ENCODE assay signal across 10 mouse cellular contexts in the genomic region with DNA sequence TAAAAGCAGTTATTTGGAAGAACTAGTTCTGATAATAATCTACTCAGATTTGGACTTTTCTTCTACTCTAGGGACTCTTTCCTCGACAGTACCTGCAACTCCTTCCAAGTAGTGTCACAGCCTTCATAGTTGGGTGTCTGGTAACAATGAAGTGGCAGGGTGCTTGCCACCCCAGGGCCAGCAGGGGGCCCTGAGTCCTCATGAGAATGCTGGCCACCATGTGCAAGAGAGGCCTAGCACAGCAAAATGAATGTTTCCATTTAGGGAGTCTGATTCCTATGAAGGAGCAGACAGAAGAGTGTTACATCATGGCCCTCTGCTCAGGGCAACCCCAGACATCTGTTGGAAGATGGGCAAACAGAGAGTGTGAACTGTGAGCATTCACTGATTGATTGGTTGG. TPM values are rescaled to one million over a fixed set of nuclear protein-coding genes. Genes with fewer than 3 reads are reported as not detected.
DNase-seq lines count a peak whose midpoint lies in the region; ATAC-seq and TF ChIP-seq lines count a peak whose summit lies in the region.
"Had no signal": no experiment of that assay in that cellular context is flagged by ENCODE, and none has a peak within 500 bp of the region (broad histone marks: within the 10 kb centered on the region; RNA-seq: fewer than 3 reads in every experiment).

No protein-coding gene starts in this region.

- WGBS in heart, adult 2 months, result 24% methylated on average over 1 of the region's 1 CpGs
- WGBS in heart, embryonic 11.5 days (ENCODE audit: insufficient replicate concordance), result 27% methylated on average over 1 of the region's 1 CpGs
- 47% methylated on average over 1 of the region's 1 CpGs for WGBS in embryonic facial prominence, embryonic 14.5 days

- no peak for TF ChIP-seq EP300 in heart, adult 2 months (IDR thresholded peaks at IDR 0.05; ENCODE audit: insufficient read depth, low read depth, low read length)

- H3K27ac ChIP-seq in heart, adult 2 months, result no peak overlapping the region
- H3K27ac ChIP-seq in heart, embryonic 11.5 days (ENCODE audit: low read depth, low read length), result no peak overlapping the region
- H3K27ac ChIP-seq in testis, adult 2 months (ENCODE audit: control insufficient read depth, insufficient read depth, low read depth, low read length), result no peak overlapping the region
- H3K27ac ChIP-seq in embryonic facial prominence, embryonic 14.5 days (replicated peaks; ENCODE audit: low read depth, low read length), result no peak overlapping the region
- H3K27ac ChIP-seq: heart, embryonic 15.5 days; limb, embryonic 12.5 days had no signal

- intact Hi-C loops in heart, adult 2 months (cut with DNase I), result no loop called here

- no peaks in the 10 kb centered on the region for H3K27me3 ChIP-seq in heart, adult 2 months (ENCODE audit: control insufficient read depth, insufficient read depth, low read length)
- no peaks in the 10 kb centered on the region for H3K27me3 ChIP-seq in heart, embryonic 11.5 days (ENCODE audit: control insufficient read depth, insufficient read depth, low read length)
- no peaks in the 10 kb centered on the region for H3K27me3 ChIP-seq in testis, adult 2 months (ENCODE audit: control insufficient read depth, insufficient read depth, low read length)
- H3K27me3 ChIP-seq in embryonic facial prominence, embryonic 14.5 days (replicated peaks; ENCODE audit: control insufficient read depth, insufficient read depth, low read length), result no peaks in the 10 kb centered on the region
- H3K27me3 ChIP-seq: heart, embryonic 15.5 days; limb, embryonic 12.5 days had no signal

- TF ChIP-seq POLR2A in heart, adult 2 months (IDR thresholded peaks at IDR 0.05; ENCODE audit: insufficient read depth, low read depth, low read length), result no peak
- no peak for TF ChIP-seq POLR2A in testis, adult 2 months (IDR thresholded peaks at IDR 0.05; ENCODE audit: control insufficient read depth, low read depth, low read length)

- DNase-seq in heart, adult 2 months, result no peak
- no peak for DNase-seq in testis, postnatal 14 days (ENCODE audit: low spot score)
- peak; percentile 61 for DNase-seq in embryonic facial prominence, embryonic 14.5 days (ENCODE audit: low spot score)
- DNase-seq in thymus, postnatal 14 days, result no peak
- DNase-seq in urinary bladder, adult 2 months (ENCODE audit: low spot score), result no peak

- TF ChIP-seq CTCF in heart, adult 2 months (IDR thresholded peaks at IDR 0.05), result peak; percentile 48
- TF ChIP-seq CTCF in testis, adult 2 months (IDR thresholded peaks at IDR 0.05; ENCODE audit: control insufficient read depth, insufficient read depth, insufficient replicate concordance, low read depth, low read length), result peak; percentile 36; the same call in 1 of the 2 replicates

- H3K9ac ChIP-seq in heart, adult 2 months (ENCODE audit: low read depth, low read length), result no peak overlapping the region
- no peak overlapping the region for H3K9ac ChIP-seq in heart, embryonic 11.5 days (ENCODE audit: low read depth, low read length)
- no peak overlapping the region for H3K9ac ChIP-seq in embryonic facial prominence, embryonic 14.5 days (ENCODE audit: low read depth, low read length)
- H3K9ac ChIP-seq: heart, embryonic 15.5 days; limb, embryonic 12.5 days had no signal

- ATAC-seq in heart, embryonic 11.5 days (replicated peaks; ENCODE audit: insufficient number of reproducible peaks, low FRiP score, low TSS enrichment), result no peak
- ATAC-seq in embryonic facial prominence, embryonic 14.5 days (ENCODE audit: low read depth), result no peak
- ATAC-seq in monocyte, adult 5-6 weeks (replicated peaks; ENCODE audit: insufficient number of reproducible peaks, low FRiP score, low TSS enrichment, poor library complexity, severe bottlenecking), result no peak

- no peaks in the 10 kb centered on the region for H3K36me3 ChIP-seq in heart, adult 2 months (ENCODE audit: control insufficient read depth, insufficient read depth, low read length)
- H3K36me3 ChIP-seq in heart, embryonic 11.5 days (ENCODE audit: control insufficient read depth, insufficient read depth, low read length), result no peaks in the 10 kb centered on the region
- H3K36me3 ChIP-seq in testis, adult 2 months (ENCODE audit: control insufficient read depth, insufficient read depth, low read length), result no peaks in the 10 kb centered on the region
- H3K36me3 ChIP-seq in embryonic facial prominence, embryonic 14.5 days (ENCODE audit: control insufficient read depth, insufficient read depth, low read length), result no peaks in the 10 kb centered on the region
- H3K36me3 ChIP-seq: heart, embryonic 15.5 days; limb, embryonic 12.5 days had no signal

- H3K79me2 ChIP-seq in heart, adult 2 months (replicated peaks; ENCODE audit: control insufficient read depth, insufficient read depth, low read length), result no peaks in the 10 kb centered on the region

- H3K9me3 ChIP-seq in heart, embryonic 11.5 days (replicated peaks; ENCODE audit: control insufficient read depth, low read length), result no peaks in the 10 kb centered on the region
- H3K9me3 ChIP-seq in embryonic facial prominence, embryonic 14.5 days (ENCODE audit: control insufficient read depth, low read length), result no peaks in the 10 kb centered on the region
- H3K9me3 ChIP-seq: heart, embryonic 15.5 days; limb, embryonic 12.5 days had no signal

- no peak overlapping the region for H3K4me3 ChIP-seq in heart, adult 2 months
- no peak overlapping the region for H3K4me3 ChIP-seq in heart, embryonic 11.5 days (ENCODE audit: low read depth, low read length)
- no peak overlapping the region for H3K4me3 ChIP-seq in testis, adult 2 months (ENCODE audit: control insufficient read depth, low read depth, low read length)
- H3K4me3 ChIP-seq in embryonic facial prominence, embryonic 14.5 days (ENCODE audit: low read depth, low read length), result no peak overlapping the region
- H3K4me3 ChIP-seq: heart, embryonic 15.5 days; limb, embryonic 12.5 days had no signal

- H3K4me1 ChIP-seq in heart, adult 2 months (ENCODE audit: control insufficient read depth, insufficient read depth, low read length), result no peaks in the 10 kb centered on the region; the same call in 1 of the 2 replicates
- H3K4me1 ChIP-seq in heart, embryonic 11.5 days (ENCODE audit: control insufficient read depth, insufficient read depth, low read length), result no peaks in the 10 kb centered on the region
- no peaks in the 10 kb centered on the region for H3K4me1 ChIP-seq in testis, adult 2 months (ENCODE audit: control insufficient read depth, insufficient read depth, low read length)
- no peaks in the 10 kb centered on the region for H3K4me1 ChIP-seq in embryonic facial prominence, embryonic 14.5 days (ENCODE audit: control insufficient read depth, insufficient read depth, low read length)
- H3K4me1 ChIP-seq: heart, embryonic 15.5 days; limb, embryonic 12.5 days had no signal

- no peak overlapping the region for H3K4me2 ChIP-seq in heart, embryonic 11.5 days
- H3K4me2 ChIP-seq in embryonic facial prominence, embryonic 14.5 days (ENCODE audit: low read depth, low read length), result no peak overlapping the region
- H3K4me2 ChIP-seq: heart, embryonic 15.5 days; limb, embryonic 12.5 days had no signal

RNA-seq across cellular contexts. Expression of gene Mindy4b-ps, which starts 21.3 kb away (rescaled TPM):
- total RNA-seq in heart, adult 2 months (2021), result under 1 TPM; 0.20 to 0.21 TPM
- 0.31 and 0.67 TPM in 2 replicates for polyA plus RNA-seq in heart, adult 2 months (2012; rRNA removed)
- polyA plus RNA-seq in heart, embryonic 11.5 days (2014; fragmentation: Nextera tagmentation; extraction: Ambion mirVana), result not detected in 2 replicates
- polyA plus RNA-seq in testis, adult 2 months (2012; rRNA removed), result not detected in 2 replicates
- 0.19 and 0.20 TPM in 2 replicates for polyA plus RNA-seq in embryonic facial prominence, embryonic 14.5 days (2014; fragmentation: Nextera tagmentation; extraction: Ambion mirVana)
- not detected in 3 replicates for total RNA-seq in monocyte, adult 5-6 weeks (2017)
- not detected in 2 replicates for polyA plus RNA-seq in urinary bladder, adult 2 months (2012; rRNA removed)

RNA-seq across cellular contexts. Expression of gene Clrn1, which starts 41.7 kb away (rescaled TPM):
- total RNA-seq in heart, adult 2 months (2021), result not detected
- not detected in 2 replicates for polyA plus RNA-seq in heart, adult 2 months (2012; rRNA removed)
- 0.09 TPM in 1 of 2 replicates, not detected in the other for polyA plus RNA-seq in heart, embryonic 11.5 days (2014; fragmentation: Nextera tagmentation; extraction: Ambion mirVana)
- not detected in 2 replicates for polyA plus RNA-seq in testis, adult 2 months (2012; rRNA removed)
- 0.98 and 1.0 TPM in 2 replicates for polyA plus RNA-seq in embryonic facial prominence, embryonic 14.5 days (2014; fragmentation: Nextera tagmentation; extraction: Ambion mirVana)
- not detected in 3 replicates for total RNA-seq in monocyte, adult 5-6 weeks (2017)
- not detected in 2 replicates for polyA plus RNA-seq in urinary bladder, adult 2 months (2012; rRNA removed)
